Mouse (Mus musculus) heart, embryonic 11.5 days (tissue): ENCODE results near the gene Mycbp2. TPM values are rescaled to one million over a fixed set of nuclear protein-coding genes. Genes with fewer than 3 reads are reported as not detected.

Experiments used
- ATAC-seq: fragments of 200-750 bp; cut with Nextera tagmentation; replicated peaks from 2 replicates; pipeline ENCODE4 v1.8.0; 2017; ENCODE audit warnings: moderate library complexity; ENCODE audit not compliant: insufficient number of reproducible peaks, low FRiP score, low TSS enrichment
- H3K27ac ChIP-seq: fragments of 300-500 bp; sonication (generic); 2 replicates; pipeline ENCODE4 v1.5.1; 2014; ENCODE audit warnings: mild to moderate bottlenecking, low read depth, low read length
- H3K27me3 ChIP-seq: fragments of 300-500 bp; sonication (generic); 2 replicates; pipeline ENCODE4 v1.6.1; 2014; ENCODE audit warnings: mild to moderate bottlenecking, low read length, mixed read lengths; ENCODE audit not compliant: control insufficient read depth, insufficient read depth
- H3K36me3 ChIP-seq: fragments of 300-500 bp; sonication (generic); 2 replicates; pipeline ENCODE4 v1.6.1; 2014; ENCODE audit warnings: mild to moderate bottlenecking, low read length, moderate library complexity, mixed read lengths; ENCODE audit not compliant: control insufficient read depth, insufficient read depth
- H3K4me1 ChIP-seq: fragments of 300-500 bp; sonication (generic); 2 replicates; pipeline ENCODE4 v1.6.1; 2014; ENCODE audit warnings: low read length; ENCODE audit not compliant: control insufficient read depth, insufficient read depth
- H3K4me2 ChIP-seq: fragments of 300-500 bp; sonication (generic); 2 replicates; pipeline ENCODE4 v1.6.1; 2014; ENCODE audit warnings: mild to moderate bottlenecking, moderate library complexity
- H3K4me3 ChIP-seq: fragments of 300-500 bp; sonication (generic); 2 replicates; pipeline ENCODE4 v1.5.1; 2014; ENCODE audit warnings: low read depth, low read length
- H3K9ac ChIP-seq: fragments of 300-500 bp; sonication (generic); 2 replicates; pipeline ENCODE4 v1.6.1; 2014; ENCODE audit warnings: mild to moderate bottlenecking, low read depth, low read length, moderate library complexity
- H3K9me3 ChIP-seq: fragments of 300-500 bp; sonication (generic); replicated peaks from 2 replicates; pipeline ENCODE4 v1.6.1; 2016; ENCODE audit warnings: low read length; ENCODE audit not compliant: control insufficient read depth
- WGBS: fragments of 180-500 bp; shearing (Covaris S2); extraction: QIAGEN DNeasy Blood & Tissue Kit; methylation state at CpG from one replicate; pipeline ENCODE4 v1.1.7; 2014; ENCODE audit not compliant: insufficient replicate concordance; 5-methylcytosine and 5-hydroxymethylcytosine counted together
- polyA plus RNA-seq: library from polyadenylated mRNA; unstranded; fragments of >200 nt; fragmentation: Nextera tagmentation; extraction: Ambion mirVana; gene quantifications from 2 replicates; pipeline ENCODE4 v1.2.1, GENCODE M21; 2014

Mycbp2 gene
- polyA plus RNA-seq, 1 experiment from 2014 or later = 19.1 TPM

DNA sequence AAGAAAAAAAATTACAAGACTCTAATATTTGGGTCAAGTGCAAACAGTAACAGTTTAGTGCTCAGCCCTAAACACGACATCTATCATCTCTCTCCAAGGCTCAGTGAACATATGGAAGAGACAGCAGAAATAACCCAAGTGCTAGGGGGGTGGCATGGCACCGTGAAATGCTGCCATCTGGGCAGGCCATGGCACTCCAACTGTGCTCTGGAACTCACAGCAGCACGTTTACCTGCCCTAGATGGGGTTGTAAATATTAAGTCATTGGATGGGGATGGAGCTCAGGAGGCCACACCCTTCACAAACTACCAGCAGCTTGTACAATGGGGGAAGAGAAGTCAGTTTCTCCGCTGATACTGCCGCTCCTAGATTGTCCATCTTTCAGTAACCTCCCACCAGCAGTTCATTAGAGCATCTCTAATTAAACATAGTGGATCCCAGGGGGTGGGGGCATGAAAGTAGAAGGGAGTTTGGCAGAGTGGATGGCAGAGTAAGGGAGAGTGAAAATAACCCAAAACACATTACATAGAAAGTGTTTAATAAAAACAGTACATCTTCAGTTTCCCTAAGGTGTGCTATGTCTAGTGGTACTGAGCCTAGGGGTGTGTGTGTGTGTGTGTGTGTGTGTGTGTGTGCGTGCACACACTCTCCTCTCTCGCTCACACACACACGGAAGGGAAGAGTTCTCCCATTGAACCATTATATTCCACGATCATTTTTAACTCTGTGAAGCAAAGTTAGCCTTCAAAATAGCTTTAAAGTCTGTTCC, 267.2 kb downstream of the Mycbp2 start:
- Histone ChIP-seq H3K4me2 (no peak overlapping the region), H3K36me3 (peaks cover 5% of the 10 kb centered on the region; the same call in 1 of the 2 replicates), H3K9ac (no peak overlapping the region), H3K4me1 (no peaks in the 10 kb centered on the region), H3K9me3 (no peaks in the 10 kb centered on the region), H3K4me3 (no peak overlapping the region), H3K27me3 (no peaks in the 10 kb centered on the region), H3K27ac (no peak overlapping the region)
- no peak for ATAC-seq
- 82% methylated on average over 9 of the region's 9 CpGs for WGBS

- no peaks in the 10 kb centered on the region for H3K9me3 ChIP-seq
- H3K27ac ChIP-seq = no peak overlapping the region
- peaks cover 5% of the 10 kb centered on the region; the same call in 1 of the 2 replicates for H3K36me3 ChIP-seq
- WGBS = 87% methylated on average over 16 of the region's 16 CpGs
- no peak overlapping the region for H3K4me3 ChIP-seq
- H3K27me3 ChIP-seq = no peaks in the 10 kb centered on the region
- H3K4me1 ChIP-seq = no peaks in the 10 kb centered on the region
- no peak overlapping the region for H3K4me2 ChIP-seq
- no peak overlapping the region for H3K9ac ChIP-seq
- ATAC-seq = no peak
These were observed 268.4 kb downstream of the Mycbp2 start for GRCm38 (mm10) chr14:103078006-103078912.

- ATAC-seq = no peak
- peaks cover 3% of the 10 kb centered on the region; the same call in 1 of the 2 replicates for H3K36me3 ChIP-seq
- H3K27me3 ChIP-seq = no peaks in the 10 kb centered on the region
- 82% methylated on average over 9 of the region's 9 CpGs for WGBS
- no peak overlapping the region for H3K27ac ChIP-seq
- no peak overlapping the region for H3K4me3 ChIP-seq
- no peak overlapping the region for H3K9ac ChIP-seq
- H3K4me1 ChIP-seq = no peaks in the 10 kb centered on the region
- no peak overlapping the region for H3K4me2 ChIP-seq
- no peaks in the 10 kb centered on the region for H3K9me3 ChIP-seq
These were observed 269.2 kb downstream of the Mycbp2 start for GRCm38 (mm10) chr14:103077272-103078005.

GRCm38 (mm10) chr14:103075166-103075565, 271.4 kb downstream of the Mycbp2 start:
- ATAC-seq = no peak

DNA sequence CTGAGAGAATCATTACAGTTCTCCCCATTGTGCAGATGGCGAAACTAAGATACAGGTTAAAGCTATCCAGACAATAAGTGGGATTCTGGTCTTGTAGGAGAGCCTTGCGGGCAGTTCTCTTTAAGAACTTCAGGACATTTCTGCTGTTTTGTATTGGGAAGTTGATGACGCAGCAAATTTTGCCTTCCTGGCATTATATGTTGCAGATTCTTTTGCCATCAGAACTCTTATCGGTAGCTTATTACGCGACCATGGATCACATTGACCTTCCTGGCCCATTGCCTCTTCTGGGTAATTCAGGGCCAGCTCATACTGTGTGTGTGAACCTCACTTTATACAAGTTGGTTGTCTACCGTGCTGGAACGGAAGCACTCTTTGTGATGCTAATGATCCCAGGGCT, 272.8 kb downstream of the Mycbp2 start:
- Histone ChIP-seq H3K9me3 (no peaks in the 10 kb centered on the region), H3K27me3 (no peaks in the 10 kb centered on the region), H3K4me1 (0 out of 2 replicates have a peak, but pooled peaks cover 2% of the 10 kb centered on the region), H3K4me2 (no peak overlapping the region), H3K9ac (no peak overlapping the region), H3K27ac (no peak overlapping the region), H3K36me3 (peaks cover 3% of the 10 kb centered on the region; the same call in 1 of the 2 replicates), H3K4me3 (no peak overlapping the region)
- ATAC-seq = no peak
- WGBS = 92% methylated on average over 8 of the region's 8 CpGs

More at GRCm38 (mm10) chr14:103075166-103075565, 271.4 kb downstream of the Mycbp2 start:
- Histone ChIP-seq H3K4me2 (no peak overlapping the region), H3K4me1 (no peaks in the 10 kb centered on the region), H3K9me3 (no peaks in the 10 kb centered on the region), H3K36me3 (peaks cover 3% of the 10 kb centered on the region; the same call in 1 of the 2 replicates), H3K27ac (no peak overlapping the region), H3K9ac (no peak overlapping the region), H3K27me3 (no peaks in the 10 kb centered on the region), H3K4me3 (no peak overlapping the region)
- WGBS = 72% methylated on average over 7 of the region's 7 CpGs

DNA sequence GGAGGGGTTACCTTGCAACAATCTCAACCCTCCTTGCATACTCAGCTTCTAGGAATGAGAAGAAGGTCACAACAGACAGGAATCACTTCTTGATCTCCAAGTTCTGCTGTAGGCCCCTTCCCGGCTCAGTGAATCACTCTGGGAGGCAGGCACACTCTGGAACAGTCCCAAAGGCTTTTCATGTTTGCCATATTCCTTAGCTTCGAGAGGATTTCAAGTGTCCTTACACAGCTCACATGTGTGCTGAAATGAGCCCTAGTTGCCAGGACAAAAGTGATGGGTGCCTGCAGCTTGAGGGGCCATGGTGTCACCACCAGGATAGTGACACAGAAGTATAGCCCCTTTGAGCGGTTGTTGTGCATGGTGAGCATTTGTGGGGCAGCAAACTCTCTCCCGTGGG, 273.9 kb downstream of the Mycbp2 start:
- ATAC-seq = no peak
- Histone ChIP-seq H3K4me1 (0 out of 2 replicates have a peak, but pooled peaks cover 2% of the 10 kb centered on the region), H3K27ac (no peak overlapping the region), H3K4me2 (no peak overlapping the region), H3K9me3 (no peaks in the 10 kb centered on the region), H3K27me3 (no peaks in the 10 kb centered on the region), H3K36me3 (no peaks in the 10 kb centered on the region), H3K4me3 (no peak overlapping the region), H3K9ac (no peak overlapping the region)
- 86% methylated on average over 4 of the region's 4 CpGs for WGBS

GRCm38 (mm10) chr14:103071471-103071870, 275.1 kb downstream of the Mycbp2 start:
- WGBS = 90% methylated on average over 12 of the region's 12 CpGs
- H3K27me3 ChIP-seq = no peaks in the 10 kb centered on the region
- H3K4me2 ChIP-seq = no peak overlapping the region
- no peak overlapping the region for H3K4me3 ChIP-seq
- H3K36me3 ChIP-seq = no peaks in the 10 kb centered on the region
- no peak for ATAC-seq
- no peak overlapping the region for H3K9ac ChIP-seq
- H3K4me1 ChIP-seq = 0 out of 2 replicates have a peak, but pooled peaks cover 2% of the 10 kb centered on the region
- H3K27ac ChIP-seq = no peak overlapping the region
- no peaks in the 10 kb centered on the region for H3K9me3 ChIP-seq

DNA sequence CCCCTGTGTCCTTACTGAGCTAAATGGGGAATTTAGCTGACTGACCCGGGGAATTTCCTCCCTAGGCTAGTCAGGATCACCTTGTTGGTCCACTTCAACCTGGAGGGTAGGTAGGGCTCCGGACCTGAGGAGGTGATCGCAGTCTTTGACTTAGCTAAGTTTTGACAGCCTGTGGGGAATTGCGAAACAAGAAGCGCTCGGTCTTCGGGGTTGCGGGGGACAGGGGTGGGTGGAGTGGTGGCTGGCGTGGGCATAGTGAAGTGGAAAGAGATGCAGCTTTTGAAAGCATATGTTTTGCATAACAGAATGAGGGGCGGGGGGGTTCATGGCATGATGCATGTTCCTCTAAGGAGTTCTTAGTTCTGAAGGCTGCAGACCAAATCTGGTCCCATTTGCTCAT, 275.8 kb downstream of the Mycbp2 start:
- H3K4me2 ChIP-seq = peak overlapping the region; percentile 88
- no peaks in the 10 kb centered on the region for H3K9me3 ChIP-seq
- 0 out of 2 replicates have a peak, but pooled peaks cover 2% of the 10 kb centered on the region for H3K4me1 ChIP-seq
- no peaks in the 10 kb centered on the region for H3K27me3 ChIP-seq
- peak overlapping the region; percentile 79 for H3K9ac ChIP-seq
- H3K4me3 ChIP-seq = peak overlapping the region; percentile 64
- WGBS = 3% methylated on average over 10 of the region's 10 CpGs
- no peaks in the 10 kb centered on the region for H3K36me3 ChIP-seq
- ATAC-seq = no peak
- peak overlapping the region; percentile 89; the same call in 1 of the 2 replicates for H3K27ac ChIP-seq
